Mouse (Mus musculus) C3H10T1/2 (cell line): ENCODE results near the gene Smim27. TPM values are rescaled to one million over a fixed set of nuclear protein-coding genes. Genes with fewer than 3 reads are reported as not detected.

Experiments
- polyA plus RNA-seq, 2 experiments: library from polyadenylated mRNA; unstranded; fragments of >200 nt; fragmentation: generic; extraction: Trizol; gene quantifications; one replicate each; pipeline ENCODE4 v1.2.1; 2012; ENCODE audit warnings: missing spikeins in 2 of 2

Smim27 gene
- 10 to 100 TPM; 14.7 to 21.8 TPM for polyA plus RNA-seq

DNA sequence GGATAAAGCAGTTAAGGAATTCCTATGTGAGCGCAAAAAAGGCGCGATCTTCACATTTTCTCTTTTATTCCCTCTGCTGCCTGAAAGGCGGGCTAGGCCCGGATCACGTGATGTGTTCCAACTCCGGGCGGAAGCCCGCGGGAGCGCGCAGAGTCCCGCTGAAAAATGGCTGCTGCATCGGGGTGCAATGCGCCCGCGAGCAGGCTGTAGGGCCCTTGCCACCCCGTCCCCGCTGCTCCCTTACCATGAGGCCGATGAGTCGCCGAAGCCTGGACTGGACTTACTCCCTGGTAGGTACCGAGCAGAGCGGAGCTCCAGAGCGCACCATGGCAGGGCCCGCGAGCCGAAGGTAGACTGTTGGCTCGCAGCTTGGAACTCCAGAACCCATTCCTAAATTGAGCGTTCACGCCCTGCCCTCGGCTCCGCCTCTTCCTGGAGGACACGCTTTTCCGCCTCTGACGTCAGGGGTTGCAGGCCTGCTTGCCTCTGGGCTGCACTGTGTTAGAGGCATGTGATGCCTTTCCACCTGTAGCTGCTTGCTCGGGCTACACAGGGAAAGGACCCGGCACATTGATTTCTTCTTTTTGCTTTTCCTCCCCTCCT, at the start of gene Smim27, which contains the start of gene Topors:
Smim27 (plus strand) TSS at position 150 of the 603 bp plus-strand sequence.
Topors (minus strand) TSS at position 421 of the 603 bp plus-strand sequence.

DNA sequence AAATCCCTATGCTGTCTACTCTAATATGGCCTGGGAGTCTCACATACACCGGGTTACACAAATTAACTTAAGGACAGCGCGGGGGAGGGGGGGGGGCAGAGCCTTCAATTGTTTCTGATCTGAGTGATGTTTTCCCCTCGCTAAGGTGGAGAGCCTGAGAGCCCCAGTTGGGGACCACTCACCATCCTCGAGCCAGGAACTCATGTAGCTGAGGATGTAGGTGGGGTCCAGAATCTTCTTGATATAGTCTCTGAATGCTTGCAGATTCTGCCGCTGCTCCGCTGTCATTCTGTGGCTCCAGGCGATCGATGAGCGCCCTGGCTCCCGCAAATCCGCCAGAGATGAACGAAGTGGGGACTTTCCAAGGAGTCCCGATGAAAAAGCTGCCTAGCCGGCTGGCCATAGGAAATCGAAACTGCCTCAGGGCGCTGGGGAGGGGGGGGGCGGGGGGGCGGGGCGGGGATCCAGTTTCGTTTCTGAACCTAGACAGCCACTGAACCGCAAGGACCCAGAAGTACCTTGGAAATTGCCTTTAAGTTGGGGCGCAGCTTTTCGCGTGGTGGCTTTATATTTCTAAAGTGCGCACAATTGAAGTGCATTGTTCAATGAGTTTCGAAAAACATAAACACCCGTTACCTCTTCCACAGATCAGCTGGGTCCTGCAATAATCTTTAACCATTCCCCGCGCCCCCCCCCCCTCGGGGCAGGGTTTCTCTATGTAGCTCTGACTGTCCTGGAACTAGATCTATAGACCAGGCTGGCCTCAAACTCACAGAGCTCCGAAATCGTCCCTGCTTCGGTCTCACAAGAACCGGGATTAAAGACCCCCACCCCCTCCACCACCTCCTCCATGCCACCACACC, 29.7 kb upstream of the Smim27 start, which contains the start of gene Ddx58:
Ddx58 (minus strand) TSS at position 420 of the 863 bp plus-strand sequence.

DNA sequence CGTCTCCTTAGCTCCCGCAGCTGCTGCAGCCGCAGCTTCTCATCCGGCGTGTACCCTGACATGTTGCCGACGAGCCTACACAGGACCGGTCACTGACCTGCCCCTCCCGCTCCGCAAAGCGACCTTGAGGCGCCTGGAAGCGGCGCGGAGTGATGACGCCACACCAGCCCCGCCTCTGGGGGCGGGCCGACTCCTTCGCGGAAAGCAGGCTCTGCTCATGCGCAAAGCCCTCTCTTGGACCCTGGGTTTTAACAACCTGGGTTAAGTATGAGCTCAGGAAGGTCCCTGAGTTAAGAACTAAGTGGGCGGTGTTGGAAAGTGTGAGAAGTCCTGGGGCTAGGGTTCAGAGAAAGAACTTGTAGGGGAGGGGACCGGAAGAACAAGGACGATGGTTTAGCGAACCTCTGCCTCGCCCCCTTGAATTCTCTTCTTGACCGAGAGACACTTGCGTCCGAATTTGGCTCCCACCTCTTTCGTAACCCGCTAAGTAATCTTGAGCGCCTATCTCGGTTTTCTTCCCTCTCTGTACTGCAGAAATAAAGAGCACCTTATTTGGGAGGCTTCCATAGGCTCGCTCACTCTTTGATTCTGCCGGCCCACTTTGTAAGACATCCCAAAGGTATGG, 10.0 kb downstream of the Smim27 start, which contains the start of gene Ndufb6:
Ndufb6 (minus strand) TSS at position 146 of the 625 bp plus-strand sequence.

Other genes with a start within 250 kb of the Smim27 start
- gene Aco1, start 126.5 kb upstream of the Smim27 start, polyA plus RNA-seq, result 10 to 100 TPM; 20.5 to 46.3 TPM
- gene Ddx58, start 29.8 kb upstream of the Smim27 start, polyA plus RNA-seq, result 10 to 100 TPM in 1 of 2 experiments, 1 to 10 TPM in 1; 1.6 to 31.4 TPM
- gene Topors, start 271 bp downstream of the Smim27 start, polyA plus RNA-seq, result 1 to 10 TPM; 1.3 to 8.2 TPM
- gene Ndufb6, start 9.8 kb downstream of the Smim27 start, polyA plus RNA-seq, result 100 to 1,000 TPM; 199 to 228 TPM
- gene Tmem215, start 202.6 kb downstream of the Smim27 start, polyA plus RNA-seq, result not detected